Mouse (Mus musculus) liver, embryonic 15.5 days (tissue): ENCODE data around the gene Ifi206. TPM values are rescaled to one million over a fixed set of nuclear protein-coding genes. Genes with fewer than 3 reads are reported as not detected.

ENCODE experiments used
- ATAC-seq: fragments of 200-750 bp; cut with Nextera tagmentation; 2 replicates; pipeline ENCODE4 v1.8.0; 2017; ENCODE audit warnings: moderate number of reproducible peaks, mild to moderate bottlenecking, moderate library complexity; ENCODE audit not compliant: insufficient read depth
- H3K27ac ChIP-seq: fragments of 300-500 bp; sonication (generic); replicated peaks from 2 replicates; pipeline ENCODE4 v1.5.1; 2015; ENCODE audit warnings: mild to moderate bottlenecking, inconsistent platforms
- H3K27me3 ChIP-seq: fragments of 300-500 bp; sonication (generic); 2 replicates; pipeline ENCODE4 v1.6.1; 2015; ENCODE audit warnings: mild to moderate bottlenecking, inconsistent platforms
- H3K36me3 ChIP-seq: fragments of 300-500 bp; sonication (generic); replicated peaks from 2 replicates; pipeline ENCODE4 v1.6.1; 2015; ENCODE audit warnings: moderate library complexity, mild to moderate bottlenecking, inconsistent platforms
- H3K4me1 ChIP-seq: fragments of 300-500 bp; sonication (generic); replicated peaks from 2 replicates; pipeline ENCODE4 v1.6.1; 2015; ENCODE audit warnings: inconsistent platforms
- H3K4me2 ChIP-seq: fragments of 300-500 bp; sonication (generic); 2 replicates; pipeline ENCODE4 v1.6.1; 2015; ENCODE audit warnings: moderate library complexity, mild to moderate bottlenecking, inconsistent platforms
- H3K4me3 ChIP-seq: fragments of 300-500 bp; sonication (generic); replicated peaks from 2 replicates; pipeline ENCODE4 v1.5.1; 2015; ENCODE audit warnings: mild to moderate bottlenecking, inconsistent platforms
- H3K9ac ChIP-seq: fragments of 300-500 bp; sonication (generic); 2 replicates; pipeline ENCODE4 v1.6.1; 2015; ENCODE audit warnings: moderate library complexity, mild to moderate bottlenecking, inconsistent platforms
- H3K9me3 ChIP-seq: fragments of 300-500 bp; sonication (generic); replicated peaks from 2 replicates; pipeline ENCODE4 v1.6.1; 2016; ENCODE audit warnings: inconsistent platforms
- WGBS: fragments of 180-500 bp; shearing (Covaris S2); methylation state at CpG from one replicate; pipeline ENCODE4 v1.1.7; 2015; ENCODE audit warnings: mixed read lengths; ENCODE audit not compliant: insufficient replicate concordance; 5-methylcytosine and 5-hydroxymethylcytosine counted together
- microRNA-seq: library from miRNA; unstranded; fragments of <30 nt; microRNA quantifications from one replicate; pipeline ENCODE4, GENCODE M21; 2016
- polyA plus RNA-seq: library from polyadenylated mRNA; unstranded; fragments of >200 nt; fragmentation: Nextera tagmentation; extraction: Ambion mirVana; gene quantifications from 2 replicates; pipeline ENCODE4 v1.2.1, GENCODE M21; 2015

Gene Ifi206
- polyA plus RNA-seq, 1 experiment from 2014 or later: 0.10 TPM

GRCm38 (mm10) chr1:173418516-173418915 lies 72.3 kb downstream of the Ifi206 start:
- Histone ChIP-seq H3K9ac (no peak overlapping the region), H3K27ac (no peak overlapping the region), H3K4me3 (no peak overlapping the region), H3K27me3 (no peaks in the 10 kb centered on the region), H3K9me3 (no peaks in the 10 kb centered on the region), H3K4me2 (no peak overlapping the region), H3K4me1 (no peaks in the 10 kb centered on the region), H3K36me3 (no peaks in the 10 kb centered on the region)
- 0 out of 2 replicates have a peak, but pooled peaks have one; percentile 11 for ATAC-seq
- 68% methylated on average over 3 of the region's 3 CpGs for WGBS

Small RNA genes within 50 kb of the gene (microRNA-seq; reads per million reads assigned to microRNA genes)
- gene Gm44481: not detected

Other genes starting within 250 kb of the Ifi206 start
- gene Olfr418, start 225.0 kb downstream of the Ifi206 start, polyA plus RNA-seq: not detected in 2 replicates
- gene Mptx2, start 213.3 kb downstream of the Ifi206 start, polyA plus RNA-seq: not detected in 2 replicates
- 74.7 and 83.3 TPM in 2 replicates for gene Ackr1, start 157.3 kb downstream of the Ifi206 start, polyA plus RNA-seq
- gene Aim2, start 140.2 kb downstream of the Ifi206 start, polyA plus RNA-seq: 3.3 and 4.2 TPM in 2 replicates
- 1.7 and 2.0 TPM in 2 replicates for gene Cadm3, start 123.3 kb downstream of the Ifi206 start, polyA plus RNA-seq
- gene Ifi214, start 44.9 kb upstream of the Ifi206 start, polyA plus RNA-seq: 0.02 TPM in 1 of 2 replicates, not detected in the other
- gene Ifi213, start 108.2 kb upstream of the Ifi206 start, polyA plus RNA-seq: 0.17 and 0.38 TPM in 2 replicates
- gene Ifi209, start 139.9 kb upstream of the Ifi206 start, polyA plus RNA-seq: 0.83 and 0.90 TPM in 2 replicates
- not detected in 2 replicates for gene Ifi208, start 182.6 kb upstream of the Ifi206 start, polyA plus RNA-seq